Mouse (Mus musculus): ENCODE data around the gene Ift20.

GRCm38 (mm10) chr11:78545181-78545580 lies 9.0 kb downstream of the Ift20 start:
- TF ChIP-seq CTCF (IDR thresholded peaks at IDR 0.05; ENCODE audit: borderline replicate concordance, extremely low read depth, insufficient read depth, insufficient read length) (no peak), POLR2A (IDR thresholded peaks at IDR 0.05; ENCODE audit: borderline replicate concordance, extremely low read depth, insufficient read depth, insufficient read length, poor library complexity, severe bottlenecking) (no peak)

Data from brain, embryonic 14.5 days (tissue).